Mouse (Mus musculus): ENCODE data around the gene Fbrsl1. TPM values are rescaled to one million over a fixed set of nuclear protein-coding genes. Genes with fewer than 3 reads are reported as not detected.
A peak's percentile ranks its signal among the peaks of the same experiment; 100 is the strongest.

Fbrsl1 gene
- polyA plus RNA-seq, 1 experiment from 2014 or later: 4.6 TPM

- Histone ChIP-seq H3K9me3 (replicated peaks; ENCODE audit: control insufficient read depth, low read length) (no peaks in the 10 kb centered on the region), H3K27me3 (ENCODE audit: control insufficient read depth, insufficient read depth, low read length) (peaks cover 33% of the 10 kb centered on the region), H3K36me3 (ENCODE audit: control insufficient read depth, insufficient read depth) (no peaks in the 10 kb centered on the region), H3K4me1 (ENCODE audit: control insufficient read depth, insufficient read depth, low read length) (no peaks in the 10 kb centered on the region), H3K27ac (ENCODE audit: low read length) (no peak overlapping the region), H3K4me2 (ENCODE audit: low read depth, low read length) (no peak overlapping the region), H3K9ac (ENCODE audit: low read length) (no peak overlapping the region), H3K4me3 (ENCODE audit: low read length) (no peak overlapping the region)
- 80% methylated on average over 3 of the region's 3 CpGs for WGBS
- ATAC-seq (replicated peaks; ENCODE audit: extremely low read depth, insufficient read depth, low FRiP score): no peak
These were observed 36.4 kb upstream of the Fbrsl1 start for GRCm38 (mm10) chr5:110484711-110485110.

- Histone ChIP-seq H3K9ac (ENCODE audit: low read length) (no peak overlapping the region), H3K27me3 (ENCODE audit: control insufficient read depth, insufficient read depth, low read length) (peaks cover 34% of the 10 kb centered on the region), H3K9me3 (replicated peaks; ENCODE audit: control insufficient read depth, low read length) (no peaks in the 10 kb centered on the region), H3K4me1 (ENCODE audit: control insufficient read depth, insufficient read depth, low read length) (no peaks in the 10 kb centered on the region), H3K4me3 (ENCODE audit: low read length) (no peak overlapping the region), H3K27ac (ENCODE audit: low read length) (no peak overlapping the region), H3K36me3 (ENCODE audit: control insufficient read depth, insufficient read depth) (no peaks in the 10 kb centered on the region), H3K4me2 (ENCODE audit: low read depth, low read length) (no peak overlapping the region)
- ATAC-seq (replicated peaks; ENCODE audit: extremely low read depth, insufficient read depth, low FRiP score): peak; percentile 60; the same call in 1 of the 2 replicates
- WGBS: 47% methylated on average over 8 of the region's 8 CpGs
These were observed 30.9 kb upstream of the Fbrsl1 start for GRCm38 (mm10) chr5:110479228-110479627.

GRCm38 (mm10) chr5:110474156-110474555 lies 25.9 kb upstream of the Fbrsl1 start:
- Histone ChIP-seq H3K4me1 (ENCODE audit: control insufficient read depth, insufficient read depth, low read length) (no peaks in the 10 kb centered on the region), H3K4me3 (ENCODE audit: low read length) (no peak overlapping the region), H3K27ac (ENCODE audit: low read length) (no peak overlapping the region), H3K36me3 (ENCODE audit: control insufficient read depth, insufficient read depth) (no peaks in the 10 kb centered on the region), H3K9me3 (replicated peaks; ENCODE audit: control insufficient read depth, low read length) (no peaks in the 10 kb centered on the region), H3K4me2 (ENCODE audit: low read depth, low read length) (no peak overlapping the region), H3K9ac (ENCODE audit: low read length) (no peak overlapping the region), H3K27me3 (ENCODE audit: control insufficient read depth, insufficient read depth, low read length) (peaks cover 6% of the 10 kb centered on the region)
- WGBS: 69% methylated on average over 11 of the region's 11 CpGs
- ATAC-seq (replicated peaks; ENCODE audit: extremely low read depth, insufficient read depth, low FRiP score): no peak

GRCm38 (mm10) chr5:110472834-110473233 lies 24.5 kb upstream of the Fbrsl1 start:
- H3K27me3 ChIP-seq (ENCODE audit: control insufficient read depth, insufficient read depth, low read length): peaks cover 8% of the 10 kb centered on the region
- no peak overlapping the region for H3K9ac ChIP-seq (ENCODE audit: low read length)
- no peak for ATAC-seq (replicated peaks; ENCODE audit: extremely low read depth, insufficient read depth, low FRiP score)
- H3K27ac ChIP-seq (ENCODE audit: low read length): no peak overlapping the region
- H3K4me1 ChIP-seq (ENCODE audit: control insufficient read depth, insufficient read depth, low read length): no peaks in the 10 kb centered on the region
- H3K9me3 ChIP-seq (replicated peaks; ENCODE audit: control insufficient read depth, low read length): no peaks in the 10 kb centered on the region
- WGBS: 43% methylated on average over 1 of the region's 1 CpGs
- no peak overlapping the region for H3K4me3 ChIP-seq (ENCODE audit: low read length)
- H3K36me3 ChIP-seq (ENCODE audit: control insufficient read depth, insufficient read depth): no peaks in the 10 kb centered on the region
- H3K4me2 ChIP-seq (ENCODE audit: low read depth, low read length): no peak overlapping the region

GRCm38 (mm10) chr5:110471981-110472476 lies 23.7 kb upstream of the Fbrsl1 start:
- Histone ChIP-seq H3K4me3 (ENCODE audit: low read length) (no peak overlapping the region), H3K4me1 (ENCODE audit: control insufficient read depth, insufficient read depth, low read length) (no peaks in the 10 kb centered on the region), H3K4me2 (ENCODE audit: low read depth, low read length) (no peak overlapping the region), H3K27me3 (ENCODE audit: control insufficient read depth, insufficient read depth, low read length) (peaks cover 8% of the 10 kb centered on the region), H3K9me3 (replicated peaks; ENCODE audit: control insufficient read depth, low read length) (no peaks in the 10 kb centered on the region), H3K9ac (ENCODE audit: low read length) (no peak overlapping the region), H3K36me3 (ENCODE audit: control insufficient read depth, insufficient read depth) (no peaks in the 10 kb centered on the region), H3K27ac (ENCODE audit: low read length) (no peak overlapping the region)
- no peak for ATAC-seq (replicated peaks; ENCODE audit: extremely low read depth, insufficient read depth, low FRiP score)
- WGBS: 49% methylated on average over 5 of the region's 5 CpGs

GRCm38 (mm10) chr5:110471285-110471684 lies 23.0 kb upstream of the Fbrsl1 start:
- ATAC-seq (replicated peaks; ENCODE audit: extremely low read depth, insufficient read depth, low FRiP score): no peak
- Histone ChIP-seq H3K27me3 (ENCODE audit: control insufficient read depth, insufficient read depth, low read length) (peaks cover 8% of the 10 kb centered on the region), H3K4me2 (ENCODE audit: low read depth, low read length) (no peak overlapping the region), H3K9ac (ENCODE audit: low read length) (no peak overlapping the region), H3K4me1 (ENCODE audit: control insufficient read depth, insufficient read depth, low read length) (no peaks in the 10 kb centered on the region), H3K9me3 (replicated peaks; ENCODE audit: control insufficient read depth, low read length) (no peaks in the 10 kb centered on the region), H3K4me3 (ENCODE audit: low read length) (no peak overlapping the region), H3K27ac (ENCODE audit: low read length) (no peak overlapping the region), H3K36me3 (ENCODE audit: control insufficient read depth, insufficient read depth) (no peaks in the 10 kb centered on the region)
- WGBS: 47% methylated on average over 4 of the region's 4 CpGs

- Histone ChIP-seq H3K9ac (ENCODE audit: low read length) (no peak overlapping the region), H3K4me3 (ENCODE audit: low read length) (no peak overlapping the region), H3K4me2 (ENCODE audit: low read depth, low read length) (no peak overlapping the region), H3K4me1 (ENCODE audit: control insufficient read depth, insufficient read depth, low read length) (no peaks in the 10 kb centered on the region), H3K27me3 (ENCODE audit: control insufficient read depth, insufficient read depth, low read length) (peaks cover 5% of the 10 kb centered on the region), H3K36me3 (ENCODE audit: control insufficient read depth, insufficient read depth) (no peaks in the 10 kb centered on the region), H3K9me3 (replicated peaks; ENCODE audit: control insufficient read depth, low read length) (no peaks in the 10 kb centered on the region), H3K27ac (ENCODE audit: low read length) (no peak overlapping the region)
- 80% methylated on average over 8 of the region's 8 CpGs for WGBS
- ATAC-seq (replicated peaks; ENCODE audit: extremely low read depth, insufficient read depth, low FRiP score): no peak
These were observed 21.1 kb upstream of the Fbrsl1 start for GRCm38 (mm10) chr5:110469227-110469925.

GRCm38 (mm10) chr5:110468296-110468695 lies 20.0 kb upstream of the Fbrsl1 start:
- Histone ChIP-seq H3K4me1 (ENCODE audit: control insufficient read depth, insufficient read depth, low read length) (no peaks in the 10 kb centered on the region), H3K9me3 (replicated peaks; ENCODE audit: control insufficient read depth, low read length) (no peaks in the 10 kb centered on the region), H3K4me2 (ENCODE audit: low read depth, low read length) (no peak overlapping the region), H3K9ac (ENCODE audit: low read length) (no peak overlapping the region), H3K4me3 (ENCODE audit: low read length) (no peak overlapping the region), H3K27ac (ENCODE audit: low read length) (no peak overlapping the region), H3K36me3 (ENCODE audit: control insufficient read depth, insufficient read depth) (no peaks in the 10 kb centered on the region), H3K27me3 (ENCODE audit: control insufficient read depth, insufficient read depth, low read length) (peaks cover 2% of the 10 kb centered on the region; the same call in 1 of the 2 replicates)
- no peak for ATAC-seq (replicated peaks; ENCODE audit: extremely low read depth, insufficient read depth, low FRiP score)
- 83% methylated on average over 4 of the region's 4 CpGs for WGBS

- WGBS: 75% methylated on average over 6 of the region's 6 CpGs
- H3K9me3 ChIP-seq (replicated peaks; ENCODE audit: control insufficient read depth, low read length): no peaks in the 10 kb centered on the region
- no peak overlapping the region for H3K4me2 ChIP-seq (ENCODE audit: low read depth, low read length)
- H3K27ac ChIP-seq (ENCODE audit: low read length): no peak overlapping the region
- H3K9ac ChIP-seq (ENCODE audit: low read length): no peak overlapping the region
- no peaks in the 10 kb centered on the region for H3K36me3 ChIP-seq (ENCODE audit: control insufficient read depth, insufficient read depth)
- peaks cover 2% of the 10 kb centered on the region; the same call in 1 of the 2 replicates for H3K27me3 ChIP-seq (ENCODE audit: control insufficient read depth, insufficient read depth, low read length)
- no peaks in the 10 kb centered on the region for H3K4me1 ChIP-seq (ENCODE audit: control insufficient read depth, insufficient read depth, low read length)
- ATAC-seq (replicated peaks; ENCODE audit: extremely low read depth, insufficient read depth, low FRiP score): no peak
- no peak overlapping the region for H3K4me3 ChIP-seq (ENCODE audit: low read length)
These were observed 19.4 kb upstream of the Fbrsl1 start for GRCm38 (mm10) chr5:110467725-110468124.
